Mouse (Mus musculus) liver, postnatal 0 days (tissue): ENCODE measurements around the gene Timm9.

Experiments used
- CTCF ChIP-seq: sonication (generic); IDR thresholded peaks from 2 replicates; pipeline ENCODE4 v1.5.1; 2016; ENCODE audit warnings: antibody characterized with exemption, low read depth
- EP300 ChIP-seq: IDR thresholded peaks from 2 replicates; pipeline ENCODE4 v1.6.1; 2016; ENCODE audit warnings: antibody characterized with exemption, low read depth, mild to moderate bottlenecking

GRCm38 (mm10) chr12:71184396-71184795 lies 47.9 kb upstream of the Timm9 start:
- no peak for TF ChIP-seq EP300
- no peak for TF ChIP-seq CTCF
